Comparison of ENCODE assay signal across 14 mouse cellular contexts in genomic region chr13:99696559-99696890, GRCm38 (mm10).
DNase-seq lines count a peak whose midpoint lies in the region; ATAC-seq and TF ChIP-seq lines count a peak whose summit lies in the region.
"Had no signal": no experiment of that assay in that cellular context is flagged by ENCODE, and none has a peak within 500 bp of the region (broad histone marks: within the 10 kb centered on the region; RNA-seq: fewer than 3 reads in every experiment).

No protein-coding gene starts in this region.

- TF ChIP-seq CTCF in lung, embryonic 14.5 days (IDR thresholded peaks at IDR 0.05; ENCODE audit: low read depth): no peak

- DNase-seq in heart, adult 8-10 months (ENCODE audit: low spot score): no peak
- DNase-seq in lung, embryonic 14.5 days: peak; percentile 17
- no peak for DNase-seq in lung, postnatal 36 days
- peak; percentile 17 for DNase-seq in embryo, embryonic 10.5 days (ENCODE audit: low spot score)
- peak; percentile 34 for DNase-seq in kidney, postnatal 14 days
- DNase-seq in right cerebral cortex, postnatal 25 days: no peak
- no peak for DNase-seq in liver
- DNase-seq: cerebellum, postnatal 25 days; gastrocnemius, postnatal 36 days; heart, postnatal 14 days had no signal

- WGBS in heart, embryonic 13.5 days: 37% methylated on average over 3 of the region's 3 CpGs
- 40% methylated on average over 3 of the region's 3 CpGs for WGBS in lung, embryonic 14.5 days

- ATAC-seq in heart, embryonic 13.5 days (ENCODE audit: extremely low read depth, insufficient number of reproducible peaks, low FRiP score, low TSS enrichment): no peak
- no peak for ATAC-seq in lung, embryonic 14.5 days (ENCODE audit: insufficient read depth)

- H3K4me3 ChIP-seq in heart, embryonic 13.5 days: no peak overlapping the region
- H3K4me3 ChIP-seq in lung, embryonic 14.5 days (ENCODE audit: low read depth, low read length): no peak overlapping the region
- H3K4me3 ChIP-seq: layer of hippocampus, adult 2 months had no signal

- H3K4me2 ChIP-seq in heart, embryonic 13.5 days: no peak overlapping the region
- no peak overlapping the region for H3K4me2 ChIP-seq in lung, embryonic 14.5 days

- H3K27ac ChIP-seq in heart, embryonic 13.5 days (replicated peaks): 0 out of 2 replicates have a peak overlapping the region, but pooled peaks have one; percentile 6
- 0 out of 2 replicates have a peak overlapping the region, but pooled peaks have one; percentile 10 for H3K27ac ChIP-seq in lung, embryonic 14.5 days (ENCODE audit: low read depth)
- H3K27ac ChIP-seq: layer of hippocampus, adult 2 months; liver, embryonic 14.5 days had no signal

- H3K27me3 ChIP-seq in heart, embryonic 13.5 days (replicated peaks): no peaks in the 10 kb centered on the region
- H3K27me3 ChIP-seq in lung, embryonic 14.5 days (ENCODE audit: insufficient read depth, low read length): no peaks in the 10 kb centered on the region
- H3K27me3 ChIP-seq: CH12.LX had no signal

- H3K9me3 ChIP-seq in heart, embryonic 13.5 days: no peaks in the 10 kb centered on the region
- H3K9me3 ChIP-seq in lung, embryonic 14.5 days (ENCODE audit: low read depth, low read length): no peaks in the 10 kb centered on the region

- H3K36me3 ChIP-seq in heart, embryonic 13.5 days: no peaks in the 10 kb centered on the region
- no peaks in the 10 kb centered on the region for H3K36me3 ChIP-seq in lung, embryonic 14.5 days (ENCODE audit: insufficient read depth)

- no peak overlapping the region for H3K9ac ChIP-seq in heart, embryonic 13.5 days
- H3K9ac ChIP-seq in lung, embryonic 14.5 days: no peak overlapping the region
- H3K9ac ChIP-seq: liver, embryonic 14.5 days had no signal

- H3K4me1 ChIP-seq in heart, embryonic 13.5 days: peaks cover 19% of the 10 kb centered on the region
- no peaks in the 10 kb centered on the region for H3K4me1 ChIP-seq in lung, embryonic 14.5 days (ENCODE audit: insufficient read depth)

Comparison
In these comparisons a context has a peak if more than half of its experiments do, and no peak if none do; other contexts are left out.
1. DNase-seq: peak in lung, embryonic 14.5 days (single experiment), embryo, embryonic 10.5 days (single experiment) and kidney, postnatal 14 days (single experiment); none in heart, adult 8-10 months (single experiment), lung, postnatal 36 days (single experiment), right cerebral cortex, postnatal 25 days (single experiment) and liver (single experiment).